Mouse (Mus musculus): ENCODE data around the gene Ank. TPM values are rescaled to one million over a fixed set of nuclear protein-coding genes. Genes with fewer than 3 reads are reported as not detected.

Ank gene
- total RNA-seq, 1 experiment, result 12.0 TPM

- in situ Hi-C loops (cut with MboI; ENCODE audit: low sequenced_read_pairs in 2 of 2, unreplicated experiment in 2 of 2), result no loop called here
- no peaks in the 10 kb centered on the region for H3K4me1 ChIP-seq (ENCODE audit: control insufficient read depth in 2 of 2, insufficient read depth in 2 of 2, low read length in 2 of 2, poor library complexity in 1 of 2)
- no peak for TF ChIP-seq CHD2 (IDR thresholded peaks at IDR 0.05; ENCODE audit: low read depth, low read length)
- TF ChIP-seq HCFC1 (IDR thresholded peaks at IDR 0.05; ENCODE audit: borderline replicate concordance, insufficient read depth, low read length), result no peak
- no peak for TF ChIP-seq ZNF384 (IDR thresholded peaks at IDR 0.05; ENCODE audit: low read depth, low read length)
- no peak for TF ChIP-seq MAFK (IDR thresholded peaks at IDR 0.05; ENCODE audit: insufficient read depth, low read depth, low read length)
- TF ChIP-seq ZC3H11A (IDR thresholded peaks at IDR 0.05; ENCODE audit: borderline replicate concordance, low read depth, low read length), result no peak
- H3K27ac ChIP-seq (ENCODE audit: insufficient read depth, low read depth, low read length, poor library complexity, severe bottlenecking), result no peak overlapping the region
- H3K9ac ChIP-seq (ENCODE audit: insufficient read depth, low read depth, low read length, poor library complexity, severe bottlenecking), result no peak overlapping the region
- peaks cover 2% of the 10 kb centered on the region; the same call in 1 of the 2 replicates for H3K36me3 ChIP-seq (ENCODE audit: control insufficient read depth, insufficient read depth, low read length, poor library complexity, severe bottlenecking)
- H3K4me3 ChIP-seq (ENCODE audit: insufficient read depth in 1 of 2, low read depth in 1 of 2, low read length in 2 of 2, poor library complexity in 1 of 2, severe bottlenecking in 1 of 2), result no peak overlapping the region
- H3K9me3 ChIP-seq (ENCODE audit: control insufficient read depth, insufficient read depth, low read depth, low read length), result no peaks in the 10 kb centered on the region
- DNase-seq (ENCODE audit: low read depth, low spot score), result no peak
Measured at GRCm38 (mm10) chr15:27560315-27560714, 93.8 kb downstream of the Ank start.

- no peaks in the 10 kb centered on the region for H3K9me3 ChIP-seq (ENCODE audit: control insufficient read depth, insufficient read depth, low read depth, low read length)
- DNase-seq (ENCODE audit: low read depth, low spot score), result no peak
- H3K27ac ChIP-seq (ENCODE audit: insufficient read depth, low read depth, low read length, poor library complexity, severe bottlenecking), result no peak overlapping the region
- no peak overlapping the region for H3K4me3 ChIP-seq (ENCODE audit: insufficient read depth in 1 of 2, low read depth in 1 of 2, low read length in 2 of 2, poor library complexity in 1 of 2, severe bottlenecking in 1 of 2)
- H3K36me3 ChIP-seq (ENCODE audit: control insufficient read depth, insufficient read depth, low read length, poor library complexity, severe bottlenecking), result peaks cover 6% of the 10 kb centered on the region; the same call in 1 of the 2 replicates
- H3K4me1 ChIP-seq (ENCODE audit: control insufficient read depth in 2 of 2, insufficient read depth in 2 of 2, low read length in 2 of 2, poor library complexity in 1 of 2), result no peaks in the 10 kb centered on the region
- TF ChIP-seq CHD2 (IDR thresholded peaks at IDR 0.05; ENCODE audit: low read depth, low read length) (no peak), MAFK (IDR thresholded peaks at IDR 0.05; ENCODE audit: insufficient read depth, low read depth, low read length) (no peak), HCFC1 (IDR thresholded peaks at IDR 0.05; ENCODE audit: borderline replicate concordance, insufficient read depth, low read length) (no peak), ZNF384 (IDR thresholded peaks at IDR 0.05; ENCODE audit: low read depth, low read length) (no peak), ZC3H11A (IDR thresholded peaks at IDR 0.05; ENCODE audit: borderline replicate concordance, low read depth, low read length) (no peak)
- in situ Hi-C loops (cut with MboI; ENCODE audit: low sequenced_read_pairs in 2 of 2, unreplicated experiment in 2 of 2), result no loop called here
- no peak overlapping the region for H3K9ac ChIP-seq (ENCODE audit: insufficient read depth, low read depth, low read length, poor library complexity, severe bottlenecking)
Measured at GRCm38 (mm10) chr15:27564106-27565100, 97.9 kb downstream of the Ank start.

GRCm38 (mm10) chr15:27565626-27566185, 99.2 kb downstream of the Ank start:
- DNase-seq (ENCODE audit: low read depth, low spot score), result no peak
- Histone ChIP-seq H3K27ac (ENCODE audit: insufficient read depth, low read depth, low read length, poor library complexity, severe bottlenecking) (no peak overlapping the region), H3K9ac (ENCODE audit: insufficient read depth, low read depth, low read length, poor library complexity, severe bottlenecking) (no peak overlapping the region), H3K36me3 (ENCODE audit: control insufficient read depth, insufficient read depth, low read length, poor library complexity, severe bottlenecking) (peaks cover 6% of the 10 kb centered on the region; the same call in 1 of the 2 replicates), H3K4me1 (ENCODE audit: control insufficient read depth in 2 of 2, insufficient read depth in 2 of 2, low read length in 2 of 2, poor library complexity in 1 of 2) (no peaks in the 10 kb centered on the region; a peak in 1 of 4 replicates), H3K9me3 (ENCODE audit: control insufficient read depth, insufficient read depth, low read depth, low read length) (no peaks in the 10 kb centered on the region), H3K4me3 (ENCODE audit: insufficient read depth in 1 of 2, low read depth in 1 of 2, low read length in 2 of 2, poor library complexity in 1 of 2, severe bottlenecking in 1 of 2) (no peak overlapping the region)
- TF ChIP-seq ZC3H11A (IDR thresholded peaks at IDR 0.05; ENCODE audit: borderline replicate concordance, low read depth, low read length) (no peak), HCFC1 (IDR thresholded peaks at IDR 0.05; ENCODE audit: borderline replicate concordance, insufficient read depth, low read length) (no peak), MAFK (IDR thresholded peaks at IDR 0.05; ENCODE audit: insufficient read depth, low read depth, low read length) (no peak), ZNF384 (IDR thresholded peaks at IDR 0.05; ENCODE audit: low read depth, low read length) (no peak), CHD2 (IDR thresholded peaks at IDR 0.05; ENCODE audit: low read depth, low read length) (no peak)
- in situ Hi-C loops (cut with MboI; ENCODE audit: low sequenced_read_pairs in 2 of 2, unreplicated experiment in 2 of 2), result no loop called here

- H3K36me3 ChIP-seq (ENCODE audit: control insufficient read depth, insufficient read depth, low read length, poor library complexity, severe bottlenecking), result peaks cover 6% of the 10 kb centered on the region; the same call in 1 of the 2 replicates
- in situ Hi-C loops (cut with MboI; ENCODE audit: low sequenced_read_pairs in 2 of 2, unreplicated experiment in 2 of 2), result no loop called here
- no peak for TF ChIP-seq CHD2 (IDR thresholded peaks at IDR 0.05; ENCODE audit: low read depth, low read length)
- no peak for TF ChIP-seq MAFK (IDR thresholded peaks at IDR 0.05; ENCODE audit: insufficient read depth, low read depth, low read length)
- TF ChIP-seq ZC3H11A (IDR thresholded peaks at IDR 0.05; ENCODE audit: borderline replicate concordance, low read depth, low read length), result no peak
- TF ChIP-seq HCFC1 (IDR thresholded peaks at IDR 0.05; ENCODE audit: borderline replicate concordance, insufficient read depth, low read length), result no peak
- no peak for TF ChIP-seq ZNF384 (IDR thresholded peaks at IDR 0.05; ENCODE audit: low read depth, low read length)
- DNase-seq (ENCODE audit: low read depth, low spot score), result no peak
- no peak overlapping the region for H3K4me3 ChIP-seq (ENCODE audit: insufficient read depth in 1 of 2, low read depth in 1 of 2, low read length in 2 of 2, poor library complexity in 1 of 2, severe bottlenecking in 1 of 2)
- no peak overlapping the region for H3K27ac ChIP-seq (ENCODE audit: insufficient read depth, low read depth, low read length, poor library complexity, severe bottlenecking)
- H3K4me1 ChIP-seq (ENCODE audit: control insufficient read depth in 2 of 2, insufficient read depth in 2 of 2, low read length in 2 of 2, poor library complexity in 1 of 2), result no peaks in the 10 kb centered on the region; a peak in 1 of 4 replicates
- H3K9me3 ChIP-seq (ENCODE audit: control insufficient read depth, insufficient read depth, low read depth, low read length), result no peaks in the 10 kb centered on the region
- no peak overlapping the region for H3K9ac ChIP-seq (ENCODE audit: insufficient read depth, low read depth, low read length, poor library complexity, severe bottlenecking)
Measured at GRCm38 (mm10) chr15:27567356-27567755, 100.9 kb downstream of the Ank start.

Data from ES-E14 (cell line).